Mouse (Mus musculus): ENCODE data around the gene Scg2.

DNA sequence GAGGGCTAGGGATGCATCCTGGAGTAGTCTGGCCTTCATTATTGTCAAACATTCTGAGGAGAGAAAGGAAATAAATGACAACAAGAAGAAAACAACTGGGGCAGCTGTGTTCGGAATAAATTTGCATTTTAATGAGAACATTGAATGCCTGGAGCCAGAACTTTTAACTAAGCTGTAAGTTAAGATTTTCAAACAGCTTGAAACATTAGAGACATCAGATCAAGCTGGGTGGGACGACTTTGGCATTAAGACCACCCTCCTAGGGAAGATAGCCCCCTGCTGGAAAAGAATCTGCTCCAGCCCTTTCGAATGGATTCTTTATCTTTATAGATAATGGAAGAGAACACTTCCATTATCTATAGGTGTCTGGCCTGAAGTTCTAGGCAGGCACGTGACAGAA lies 14.2 kb upstream of the Scg2 start:
- TF ChIP-seq CTCF (IDR thresholded peaks at IDR 0.05; ENCODE audit: borderline replicate concordance, control insufficient read depth, extremely low read depth, insufficient read depth, low read length, poor library complexity) (no peak), POLR2A (IDR thresholded peaks at IDR 0.05; ENCODE audit: control insufficient read depth, extremely low read depth, insufficient read depth, low read length, poor library complexity) (no peak)

Measured in thymus, adult 2 months (tissue).